In genomic region chr1:53312989-53313967, GRCm38 (mm10) we compare ENCODE assay signal across 8 mouse cellular contexts. TPM values are rescaled to one million over a fixed set of nuclear protein-coding genes. Genes with fewer than 3 reads are reported as not detected.
DNase-seq lines count a peak whose midpoint lies in the region; ATAC-seq and TF ChIP-seq lines count a peak whose summit lies in the region.

TSS of gene Osgepl1 (plus strand) at chr1:53313624.

- no peak for DNase-seq in G1E (ENCODE audit: low spot score)
- DNase-seq in cerebellum, adult 18-20 months: peak; percentile 83 to 90
- DNase-seq in heart, postnatal 36 days: peak; percentile 85 to 87
- DNase-seq in layer of hippocampus, adult 2 months (ENCODE audit: low spot score in 2 of 2): peak; percentile 75 to 78
- DNase-seq in lung, embryonic 14.5 days: peak; percentile 96
- DNase-seq in thymus, adult 2 months: peak; percentile 82

- H3K4me2 ChIP-seq in forebrain, embryonic 16.5 days (ENCODE audit: low read length): peak within 1 kb of the TSS; percentile 63
- peak within 1 kb of the TSS; percentile 70 for H3K4me2 ChIP-seq in lung, embryonic 14.5 days

- H3K27ac ChIP-seq in forebrain, embryonic 16.5 days (ENCODE audit: low read length): peak within 1 kb of the TSS; percentile 86
- peak within 1 kb of the TSS; percentile 86 for H3K27ac ChIP-seq in layer of hippocampus, adult 2 months
- peak within 1 kb of the TSS; percentile 91 for H3K27ac ChIP-seq in lung, embryonic 14.5 days (ENCODE audit: low read depth)
- H3K27ac ChIP-seq in olfactory bulb, adult 2 months (ENCODE audit: insufficient read depth, low read depth, low read length): peak within 1 kb of the TSS; percentile 90
- peak within 1 kb of the TSS; percentile 9; the same call in 1 of the 2 replicates for H3K27ac ChIP-seq in thymus, adult 2 months (ENCODE audit: control insufficient read depth, insufficient read depth, low read length)

- intact Hi-C loops in heart, postnatal 36 days (cut with DNase I): loop anchor here (1.0 to 10.0 kb wide), 3 partner anchors 16 to 472 kb away; partner anchors contain the start of genes Asdurf, Asnsd1, Gm28551 and Gm28778

- H3K27me3 ChIP-seq in G1E (ENCODE audit: insufficient read depth, low read length): no peaks in the 10 kb centered on the region
- H3K27me3 ChIP-seq in forebrain, embryonic 16.5 days (replicated peaks; ENCODE audit: control insufficient read depth, insufficient read depth, low read length): no peaks in the 10 kb centered on the region
- no peaks in the 10 kb centered on the region for H3K27me3 ChIP-seq in lung, embryonic 14.5 days (ENCODE audit: insufficient read depth, low read length)
- H3K27me3 ChIP-seq in thymus, adult 2 months (ENCODE audit: control insufficient read depth, insufficient read depth, low read length): no peaks in the 10 kb centered on the region

- peak within 1 kb of the TSS; percentile 67 for H3K9ac ChIP-seq in forebrain, embryonic 16.5 days (replicated peaks; ENCODE audit: low read depth, low read length)
- H3K9ac ChIP-seq in lung, embryonic 14.5 days: peak within 1 kb of the TSS; percentile 88

- H3K36me3 ChIP-seq in G1E (replicated peaks): peaks cover 47% of the 10 kb centered on the region
- H3K36me3 ChIP-seq in forebrain, embryonic 16.5 days (ENCODE audit: control insufficient read depth, insufficient read depth): no peaks in the 10 kb centered on the region
- H3K36me3 ChIP-seq in lung, embryonic 14.5 days (ENCODE audit: insufficient read depth): peaks cover 9% of the 10 kb centered on the region
- H3K36me3 ChIP-seq in thymus, adult 2 months (ENCODE audit: control insufficient read depth, insufficient read depth, low read length): peaks cover 8% of the 10 kb centered on the region

- TF ChIP-seq CTCF in G1E (IDR thresholded peaks at IDR 0.05; ENCODE audit: low read depth, low read length): no peak
- peak; percentile 47 for TF ChIP-seq CTCF in layer of hippocampus, adult 2 months (conservative IDR thresholded peaks at IDR 0.05)
- peak; percentile 16; the same call in 1 of the 2 replicates for TF ChIP-seq CTCF in lung, embryonic 14.5 days (IDR thresholded peaks at IDR 0.05; ENCODE audit: low read depth)
- TF ChIP-seq CTCF in olfactory bulb, adult 2 months (IDR thresholded peaks at IDR 0.05; ENCODE audit: insufficient read depth, low read depth, low read length): no peak
- no peak for TF ChIP-seq CTCF in thymus, adult 2 months (IDR thresholded peaks at IDR 0.05; ENCODE audit: borderline replicate concordance, control insufficient read depth, extremely low read depth, insufficient read depth, low read length, poor library complexity)

- ATAC-seq in G1E (ENCODE audit: extremely low read depth, insufficient number of reproducible peaks, low FRiP score, poor library complexity, severe bottlenecking): peak; percentile 76
- peak; percentile 99 for ATAC-seq in forebrain, embryonic 16.5 days
- peak; percentile 98 for ATAC-seq in lung, embryonic 14.5 days (ENCODE audit: insufficient read depth)

- H3K9me3 ChIP-seq in G1E (replicated peaks): no peaks in the 10 kb centered on the region
- no peaks in the 10 kb centered on the region for H3K9me3 ChIP-seq in forebrain, embryonic 16.5 days (ENCODE audit: control insufficient read depth, low read length)
- H3K9me3 ChIP-seq in lung, embryonic 14.5 days (ENCODE audit: low read depth, low read length): no peaks in the 10 kb centered on the region

- WGBS in forebrain, embryonic 16.5 days: 2% methylated on average over 27 of the region's 27 CpGs
- WGBS in lung, embryonic 14.5 days: 2% methylated on average over 27 of the region's 27 CpGs
- WGBS in olfactory bulb, adult 2 months: 1% methylated on average over 27 of the region's 27 CpGs
- 2% methylated on average over 27 of the region's 27 CpGs for WGBS in thymus, adult 2 months

- H3K4me1 ChIP-seq in G1E (ENCODE audit: insufficient read depth, low read depth, low read length): peaks cover 22% of the 10 kb centered on the region
- H3K4me1 ChIP-seq in forebrain, embryonic 16.5 days (replicated peaks; ENCODE audit: control insufficient read depth, insufficient read depth, low read length): peaks cover 6% of the 10 kb centered on the region
- H3K4me1 ChIP-seq in lung, embryonic 14.5 days (ENCODE audit: insufficient read depth): no peaks in the 10 kb centered on the region
- no peaks in the 10 kb centered on the region for H3K4me1 ChIP-seq in olfactory bulb, adult 2 months (ENCODE audit: control insufficient read depth, insufficient read depth, low read length)
- no peaks in the 10 kb centered on the region for H3K4me1 ChIP-seq in thymus, adult 2 months (replicated peaks; ENCODE audit: control insufficient read depth, insufficient read depth, low read length)

- peak within 1 kb of the TSS; percentile 71 for H3K4me3 ChIP-seq in G1E (ENCODE audit: low read depth, low read length)
- peak within 1 kb of the TSS; percentile 62 for H3K4me3 ChIP-seq in forebrain, embryonic 16.5 days (replicated peaks; ENCODE audit: low read length)
- peak within 1 kb of the TSS; percentile 64 for H3K4me3 ChIP-seq in layer of hippocampus, adult 2 months
- H3K4me3 ChIP-seq in lung, embryonic 14.5 days (ENCODE audit: low read depth, low read length): peak within 1 kb of the TSS; percentile 64
- peak within 1 kb of the TSS; percentile 79 for H3K4me3 ChIP-seq in olfactory bulb, adult 2 months (ENCODE audit: insufficient read depth, low read depth, low read length)
- H3K4me3 ChIP-seq in thymus, adult 2 months (ENCODE audit: control insufficient read depth, insufficient read depth, low read length): peak within 1 kb of the TSS; percentile 83

- peak; percentile 93 for TF ChIP-seq POLR2A in olfactory bulb, adult 2 months (IDR thresholded peaks at IDR 0.05; ENCODE audit: insufficient read depth, low read depth, low read length)
- peak; percentile 51 for TF ChIP-seq POLR2A in thymus, adult 2 months (IDR thresholded peaks at IDR 0.05; ENCODE audit: control insufficient read depth, extremely low read depth, insufficient read depth, low read length, poor library complexity)

RNA-seq across cellular contexts. Expression of gene Osgepl1, which starts in this region (rescaled TPM):
- total RNA-seq in G1E (2014; fragmentation: Nextera tagmentation): 87.3 and 102 TPM in 2 replicates
- total RNA-seq in G1E (2017): 42.9 and 51.6 TPM in 2 replicates
- 1.2 and 2.1 TPM in 2 replicates for polyA plus RNA-seq in G1E (2012)
- 20.9 and 24.6 TPM in 2 replicates for polyA plus RNA-seq in forebrain, embryonic 16.5 days (2015; fragmentation: Nextera tagmentation; extraction: Ambion mirVana)
- 10 to 100 TPM; 59.8 to 60.3 TPM for total RNA-seq in heart, postnatal 36 days (2021)
- 10 to 100 TPM; 19.0 to 21.8 TPM for total RNA-seq in layer of hippocampus, adult 2 months (2021)
- polyA plus RNA-seq in lung, embryonic 14.5 days (2014; fragmentation: Nextera tagmentation; extraction: Ambion mirVana): 26.7 and 28.3 TPM in 2 replicates
- polyA plus RNA-seq in olfactory bulb, adult 2 months (2012; ENCODE audit: insufficient read depth, insufficient read length, low replicate concordance, missing spikeins): not detected in 2 replicates
- polyA plus RNA-seq in thymus, adult 2 months (2012; rRNA removed): 4.1 and 5.3 TPM in 2 replicates

Comparison
In these comparisons a context has a peak if more than half of its experiments do, and no peak if none do; other contexts are left out.
1. CTCF ChIP-seq: peak in layer of hippocampus, adult 2 months (single experiment) and lung, embryonic 14.5 days (single experiment); none in G1E (single experiment), olfactory bulb, adult 2 months (single experiment) and thymus, adult 2 months (single experiment).
2. H3K27ac ChIP-seq: peak in every context shown above with its lines; median percentile 91 in lung, embryonic 14.5 days; 90 in olfactory bulb, adult 2 months; 86 in forebrain, embryonic 16.5 days; 86 in layer of hippocampus, adult 2 months; 9 in thymus, adult 2 months.
3. Peak in every context shown above with its lines, with median percentiles within 50 percentile points of each other: ATAC-seq and H3K4me3 ChIP-seq.